Mouse (Mus musculus): Measurements from ENCODE around the gene Fam84a. TPM values are rescaled to one million over a fixed set of nuclear protein-coding genes. Genes with fewer than 3 reads are reported as not detected.

The Fam84a gene
- polyA plus RNA-seq (2015; fragmentation: Nextera tagmentation; extraction: Ambion mirVana), result 2.2 and 2.3 TPM in 2 replicates

DNA sequence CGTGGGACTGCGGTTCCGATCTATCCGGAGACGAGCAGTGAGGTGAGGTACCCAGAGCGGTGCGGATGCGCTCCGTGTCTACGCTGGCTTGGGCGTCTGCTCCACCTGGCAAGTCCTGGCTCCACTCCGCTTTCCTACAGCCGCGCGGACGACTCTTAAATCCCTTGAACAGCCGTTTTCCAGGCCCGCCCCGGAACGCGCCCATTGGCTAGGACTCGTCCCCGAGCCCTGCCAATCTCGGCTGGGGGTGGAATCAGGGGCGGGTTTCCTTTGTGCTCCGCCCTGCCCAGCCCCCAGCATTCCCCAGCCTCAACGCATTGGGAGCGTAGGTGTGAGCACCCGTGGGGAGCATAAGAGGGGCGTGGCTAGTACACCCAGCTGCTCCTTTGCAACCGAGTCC, at the start of gene Fam84a:
Gene Fam84a (minus strand): TSS at position 134 of the 400 bp plus-strand sequence.
- Histone ChIP-seq H3K27ac (replicated peaks) (0 out of 2 replicates have a peak within 1 kb of the TSS, but pooled peaks have one; percentile 24), H3K9me3 (no peaks in the 10 kb centered on the region), H3K4me3 (peak within 1 kb of the TSS; percentile 69), H3K27me3 (replicated peaks) (peaks cover 41% of the 10 kb centered on the region), H3K36me3 (no peaks in the 10 kb centered on the region), H3K4me1 (peaks cover 31% of the 10 kb centered on the region), H3K4me2 (peak within 1 kb of the TSS; percentile 93), H3K9ac (peak within 1 kb of the TSS; percentile 82)
- peak; percentile 88 for ATAC-seq (ENCODE audit: extremely low read depth, insufficient number of reproducible peaks, low FRiP score, low TSS enrichment)
- under 1% methylated on average over 31 of the region's 31 CpGs for WGBS

DNA sequence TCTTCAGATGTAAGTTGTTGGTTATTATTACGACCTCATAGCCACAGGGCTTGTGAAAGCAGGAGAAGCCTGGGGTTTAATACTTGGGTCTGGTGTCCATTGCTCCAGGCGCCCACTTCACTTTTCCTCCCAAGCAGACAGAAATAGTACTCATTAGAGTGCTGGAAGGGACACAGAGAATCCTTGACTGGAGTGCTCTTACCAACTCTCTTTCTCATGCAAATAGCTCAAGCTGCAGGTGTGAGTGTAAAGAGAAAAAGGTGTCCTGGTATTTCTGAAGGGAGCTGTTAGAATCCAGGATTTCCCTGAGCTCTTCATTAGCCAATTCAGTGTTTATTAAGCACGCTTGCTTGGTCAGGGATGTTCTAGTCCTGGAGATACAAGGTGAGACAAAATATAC, 43.6 kb upstream of the Fam84a start:
- no peak for ATAC-seq (ENCODE audit: extremely low read depth, insufficient number of reproducible peaks, low FRiP score, low TSS enrichment)
- no peak overlapping the region for H3K9ac ChIP-seq
- WGBS, result 65% methylated on average over 3 of the region's 3 CpGs

DNA sequence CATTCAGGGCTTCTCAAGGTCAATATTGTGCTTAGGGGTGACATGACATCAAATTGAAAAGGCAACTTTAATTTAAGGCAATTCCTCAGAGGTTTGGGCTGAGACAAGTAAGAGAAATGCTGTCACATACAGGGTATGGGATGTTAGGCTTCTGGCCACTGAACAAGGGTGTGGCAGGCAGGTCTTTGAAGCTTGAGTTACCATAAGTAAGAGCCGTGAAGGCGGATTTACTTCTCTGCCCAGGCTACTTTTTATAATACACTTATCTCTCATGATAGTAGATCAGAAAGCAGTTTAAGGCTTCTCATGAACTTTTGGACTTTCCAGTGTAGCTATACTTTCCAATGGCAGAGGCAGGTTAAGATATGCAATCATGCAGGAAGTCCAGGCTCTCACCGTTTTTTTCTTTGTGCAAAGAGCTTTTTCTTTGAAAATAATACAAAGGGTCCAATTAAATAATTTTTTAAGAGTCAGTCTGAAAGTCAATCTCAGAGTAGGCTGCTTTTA, 34.9 kb upstream of the Fam84a start:
- Histone ChIP-seq H3K36me3 (no peaks in the 10 kb centered on the region), H3K9ac (no peak overlapping the region), H3K9me3 (no peaks in the 10 kb centered on the region), H3K4me2 (no peak overlapping the region), H3K27me3 (replicated peaks) (no peaks in the 10 kb centered on the region), H3K4me1 (no peaks in the 10 kb centered on the region), H3K4me3 (no peak overlapping the region), H3K27ac (replicated peaks) (no peak overlapping the region)
- ATAC-seq (ENCODE audit: extremely low read depth, insufficient number of reproducible peaks, low FRiP score, low TSS enrichment), result no peak
- WGBS, result 75% methylated on average over 3 of the region's 3 CpGs

More for the DNA sequence above, 43.6 kb upstream of the Fam84a start:
- no peak overlapping the region for H3K4me2 ChIP-seq
- no peaks in the 10 kb centered on the region for H3K9me3 ChIP-seq
- H3K27ac ChIP-seq (replicated peaks), result no peak overlapping the region
- H3K27me3 ChIP-seq (replicated peaks), result no peaks in the 10 kb centered on the region
- H3K4me1 ChIP-seq, result no peaks in the 10 kb centered on the region
- H3K36me3 ChIP-seq, result no peaks in the 10 kb centered on the region
- no peak overlapping the region for H3K4me3 ChIP-seq

DNA sequence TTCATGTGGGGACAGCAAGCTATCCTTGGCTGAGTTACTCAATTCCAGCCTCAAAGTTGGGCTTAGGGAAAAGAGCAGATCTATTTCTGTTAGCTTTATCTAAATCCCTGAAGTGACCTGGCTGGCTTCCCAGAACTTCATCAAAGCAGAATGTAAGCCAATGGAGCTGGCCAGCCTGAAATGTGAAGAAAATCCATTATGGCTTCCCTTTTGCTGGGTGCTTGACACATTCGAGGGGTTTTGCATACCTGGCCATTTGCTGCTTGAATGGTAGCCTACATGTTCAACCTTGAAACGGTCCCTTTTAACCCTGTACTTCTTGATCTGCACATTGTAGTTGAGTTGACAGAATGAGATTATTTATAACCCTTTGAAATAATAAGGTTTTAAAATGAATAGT, 13.9 kb upstream of the Fam84a start:
- no peak overlapping the region for H3K9ac ChIP-seq
- H3K36me3 ChIP-seq, result no peaks in the 10 kb centered on the region
- H3K27me3 ChIP-seq (replicated peaks), result no peaks in the 10 kb centered on the region
- no peaks in the 10 kb centered on the region for H3K9me3 ChIP-seq
- WGBS, result 25% methylated on average over 2 of the region's 2 CpGs
- peaks cover 25% of the 10 kb centered on the region for H3K4me1 ChIP-seq
- peak overlapping the region; percentile 70 for H3K27ac ChIP-seq (replicated peaks)
- no peak for ATAC-seq (ENCODE audit: extremely low read depth, insufficient number of reproducible peaks, low FRiP score, low TSS enrichment)
- H3K4me2 ChIP-seq, result no peak overlapping the region
- H3K4me3 ChIP-seq, result no peak overlapping the region

DNA sequence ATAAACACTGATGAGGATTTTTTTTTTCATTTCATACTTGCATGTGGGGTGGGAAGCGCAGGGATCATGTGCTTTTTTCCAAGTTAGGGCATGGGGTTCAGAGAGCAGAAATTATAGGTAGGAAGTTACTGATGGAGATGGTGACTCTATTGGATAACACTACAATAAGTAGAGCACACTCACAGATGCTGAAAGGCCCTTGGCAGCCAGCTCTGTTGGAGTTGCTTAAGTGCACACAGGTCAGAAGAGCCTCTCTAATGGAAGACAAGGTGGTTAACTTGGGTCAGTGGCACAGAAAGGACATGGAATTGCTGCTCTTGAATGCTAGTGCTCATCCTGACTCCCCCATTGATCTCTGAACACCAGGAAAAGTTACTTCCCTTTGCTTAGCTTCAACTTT, 13.1 kb upstream of the Fam84a start:
- H3K4me2 ChIP-seq, result no peak overlapping the region
- no peak for ATAC-seq (ENCODE audit: extremely low read depth, insufficient number of reproducible peaks, low FRiP score, low TSS enrichment)
- H3K36me3 ChIP-seq, result no peaks in the 10 kb centered on the region
- no peaks in the 10 kb centered on the region for H3K27me3 ChIP-seq (replicated peaks)
- WGBS, result 77% methylated on average over 1 of the region's 1 CpGs
- peaks cover 25% of the 10 kb centered on the region for H3K4me1 ChIP-seq
- H3K9ac ChIP-seq, result no peak overlapping the region
- H3K27ac ChIP-seq (replicated peaks), result peak overlapping the region; percentile 70
- no peak overlapping the region for H3K4me3 ChIP-seq
- no peaks in the 10 kb centered on the region for H3K9me3 ChIP-seq

DNA sequence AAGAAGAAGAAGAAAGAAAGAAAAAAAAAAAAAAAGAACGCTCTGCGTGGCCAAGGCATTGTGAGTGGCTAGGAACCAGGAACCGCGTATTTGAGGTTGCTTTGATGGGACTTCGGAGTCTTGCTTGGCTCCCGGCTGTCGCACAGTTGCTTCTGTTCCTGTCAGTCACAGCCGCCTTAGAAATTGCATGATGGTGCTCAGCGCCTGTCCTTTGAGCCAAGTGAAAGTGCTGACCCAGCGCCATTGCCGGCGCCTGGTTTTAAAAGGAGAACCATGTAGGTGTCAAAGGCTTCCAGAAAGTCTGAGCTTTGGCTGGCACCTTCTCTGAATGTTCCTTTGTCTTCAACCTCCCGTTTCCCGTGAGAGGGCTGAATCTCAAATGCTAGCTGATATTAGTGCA, 572 bp upstream of the Fam84a start:
- Histone ChIP-seq H3K36me3 (no peaks in the 10 kb centered on the region), H3K4me1 (peaks cover 31% of the 10 kb centered on the region), H3K9me3 (no peaks in the 10 kb centered on the region), H3K4me3 (peak overlapping the region; percentile 69), H3K27ac (replicated peaks) (0 out of 2 replicates have a peak overlapping the region, but pooled peaks have one; percentile 24), H3K9ac (peak overlapping the region; percentile 74), H3K4me2 (peak overlapping the region; percentile 93), H3K27me3 (replicated peaks) (peaks cover 39% of the 10 kb centered on the region)
- 2% methylated on average over 14 of the region's 14 CpGs for WGBS
- ATAC-seq (ENCODE audit: extremely low read depth, insufficient number of reproducible peaks, low FRiP score, low TSS enrichment), result no peak

DNA sequence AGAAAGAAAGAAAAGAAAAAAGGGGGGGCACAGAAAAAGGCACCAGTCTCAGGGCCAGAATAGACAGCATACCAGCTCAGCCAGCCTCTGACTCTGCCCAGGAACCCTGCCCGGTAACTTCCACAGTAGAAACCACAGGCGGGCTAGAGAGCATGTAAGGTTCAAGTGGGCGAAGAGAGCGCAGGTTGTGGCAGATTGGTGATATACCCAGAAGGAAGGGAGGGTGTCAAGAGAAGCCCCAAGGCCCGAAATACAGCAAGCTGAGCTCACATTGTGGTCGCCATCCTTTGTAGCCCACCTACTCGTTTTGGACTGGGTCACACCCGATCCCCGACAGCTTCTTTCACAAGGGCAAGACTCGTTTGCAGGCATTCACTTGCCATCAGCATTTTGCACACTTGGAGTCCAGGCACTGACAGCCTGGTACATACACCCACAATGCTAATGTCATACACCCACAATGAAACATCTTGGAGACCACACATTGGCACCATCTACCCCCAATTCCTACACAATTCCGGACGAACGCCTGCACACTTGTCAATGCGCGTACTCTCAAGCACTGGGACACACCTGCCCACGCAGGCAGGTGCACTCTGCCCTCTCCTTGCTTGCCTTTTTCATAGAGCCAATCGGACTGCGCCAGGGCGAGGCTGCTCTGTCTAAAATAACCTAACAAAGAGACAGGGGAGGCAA, 770 bp downstream of the Fam84a start:
- Histone ChIP-seq H3K36me3 (no peaks in the 10 kb centered on the region), H3K4me3 (peak overlapping the region; percentile 69), H3K4me2 (peak overlapping the region; percentile 93), H3K4me1 (peaks cover 31% of the 10 kb centered on the region), H3K9me3 (no peaks in the 10 kb centered on the region), H3K27me3 (replicated peaks) (peaks cover 41% of the 10 kb centered on the region), H3K27ac (replicated peaks) (no peak overlapping the region), H3K9ac (peak overlapping the region; percentile 82)
- 6% methylated on average over 19 of the region's 19 CpGs for WGBS
- ATAC-seq (ENCODE audit: extremely low read depth, insufficient number of reproducible peaks, low FRiP score, low TSS enrichment), result no peak

DNA sequence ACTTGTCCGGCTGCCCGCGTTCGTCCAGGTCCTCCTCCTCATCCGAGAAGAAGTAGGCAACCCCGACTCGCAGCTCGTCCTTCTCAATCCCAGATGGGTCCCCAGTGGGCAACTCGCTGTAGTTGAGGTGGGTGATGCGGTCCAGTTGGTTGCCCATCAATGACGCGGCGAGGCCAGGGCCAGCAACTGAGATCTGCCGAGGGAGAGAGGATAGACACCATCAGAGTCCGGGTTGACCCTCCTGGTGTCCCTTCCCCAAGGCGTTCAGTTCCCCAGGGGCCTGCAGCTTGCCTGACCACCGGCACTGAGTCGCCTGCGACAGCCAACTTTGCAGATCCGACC, 1.3 kb downstream of the Fam84a start:
- Histone ChIP-seq H3K4me1 (peaks cover 31% of the 10 kb centered on the region), H3K4me3 (peak overlapping the region; percentile 69), H3K27ac (replicated peaks) (no peak overlapping the region), H3K27me3 (replicated peaks) (peaks cover 41% of the 10 kb centered on the region), H3K4me2 (peak overlapping the region; percentile 93), H3K36me3 (no peaks in the 10 kb centered on the region), H3K9me3 (no peaks in the 10 kb centered on the region), H3K9ac (peak overlapping the region; percentile 82)
- ATAC-seq (ENCODE audit: extremely low read depth, insufficient number of reproducible peaks, low FRiP score, low TSS enrichment), result no peak
- WGBS, result 2% methylated on average over 20 of the region's 20 CpGs

DNA sequence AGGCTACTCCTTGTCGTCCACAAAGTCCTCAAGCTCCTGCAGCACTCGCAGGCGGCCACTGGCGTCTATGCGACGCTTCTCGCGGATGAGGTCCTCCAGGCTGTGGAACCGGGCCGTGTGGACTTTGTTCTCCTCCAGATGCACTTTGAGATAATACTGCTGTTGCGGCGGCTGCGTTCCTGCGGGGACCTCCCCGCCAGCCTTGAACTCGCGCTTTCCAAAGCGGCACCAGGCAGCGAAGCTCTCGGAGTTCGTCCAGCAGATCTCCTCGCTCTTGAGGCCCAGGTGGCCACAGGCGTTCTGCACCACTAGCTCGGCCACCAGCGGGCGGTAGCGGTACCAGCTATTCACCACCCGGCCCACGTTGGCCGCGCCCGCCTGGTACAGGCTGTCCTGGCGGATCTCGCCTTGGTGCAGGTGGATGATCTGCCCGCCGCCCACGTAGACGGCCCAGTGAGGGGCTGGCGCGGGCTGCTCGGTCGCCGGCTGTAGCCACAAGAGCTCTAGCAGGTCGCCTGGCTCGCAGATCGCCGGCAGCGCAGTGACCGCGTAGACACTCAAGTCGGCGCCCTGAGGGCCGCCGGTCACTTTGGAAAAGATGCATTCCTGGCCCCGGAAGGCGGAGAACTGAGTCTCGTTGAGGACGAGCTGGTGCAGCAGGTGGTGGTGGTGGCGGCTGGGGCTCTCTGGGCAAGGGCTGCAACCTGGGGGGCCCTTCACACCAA, 1.8 kb downstream of the Fam84a start:
- Histone ChIP-seq H3K4me3 (peak overlapping the region; percentile 69), H3K27me3 (replicated peaks) (peaks cover 41% of the 10 kb centered on the region), H3K9ac (peak overlapping the region; percentile 82), H3K4me2 (peak overlapping the region; percentile 93), H3K9me3 (no peaks in the 10 kb centered on the region), H3K27ac (replicated peaks) (no peak overlapping the region), H3K4me1 (peaks cover 31% of the 10 kb centered on the region), H3K36me3 (no peaks in the 10 kb centered on the region)
- ATAC-seq (ENCODE audit: extremely low read depth, insufficient number of reproducible peaks, low FRiP score, low TSS enrichment), result no peak
- WGBS, result under 1% methylated on average over 59 of the region's 59 CpGs

DNA sequence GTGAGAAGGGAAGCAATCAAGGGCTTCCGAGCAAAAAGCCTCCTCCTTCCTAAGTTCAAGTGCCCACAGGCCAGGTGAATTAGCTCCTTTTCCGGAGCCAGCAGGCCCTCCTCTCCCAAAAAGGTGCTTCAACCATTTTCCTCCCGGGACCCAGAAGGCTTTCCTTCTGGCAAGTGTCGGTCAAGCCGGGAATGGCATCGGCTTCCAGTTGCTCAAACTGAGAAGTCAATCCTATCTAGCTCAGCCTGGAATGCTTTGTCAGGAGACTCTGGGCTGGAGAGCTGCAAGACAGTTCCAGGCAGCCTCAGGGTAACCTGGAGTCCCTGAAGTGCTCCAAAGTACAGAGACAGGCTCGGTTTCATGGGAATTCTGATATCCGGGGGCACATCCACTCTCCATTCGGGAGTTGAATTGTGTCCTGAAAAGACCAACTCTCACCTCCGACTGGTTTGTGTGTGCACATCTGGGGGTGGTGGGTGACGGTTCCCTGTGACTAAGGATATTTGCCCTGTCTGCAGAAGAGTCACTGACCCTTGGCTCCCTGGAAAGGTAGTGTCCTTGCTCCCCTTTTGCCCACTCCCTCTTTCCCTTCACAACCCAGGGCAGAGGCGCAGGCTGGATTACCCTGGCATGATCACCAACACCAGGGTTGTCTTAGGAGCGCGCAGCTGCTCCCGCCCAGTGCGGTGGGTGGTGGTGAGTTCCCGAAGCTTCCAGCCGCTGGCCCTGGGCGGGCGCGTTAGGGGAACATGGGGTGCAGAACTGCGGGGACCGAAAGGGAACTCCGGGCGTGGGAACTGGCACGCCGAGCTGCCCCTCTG, 2.6 kb downstream of the Fam84a start:
- no peaks in the 10 kb centered on the region for H3K9me3 ChIP-seq
- WGBS, result 7% methylated on average over 27 of the region's 27 CpGs

DNA sequence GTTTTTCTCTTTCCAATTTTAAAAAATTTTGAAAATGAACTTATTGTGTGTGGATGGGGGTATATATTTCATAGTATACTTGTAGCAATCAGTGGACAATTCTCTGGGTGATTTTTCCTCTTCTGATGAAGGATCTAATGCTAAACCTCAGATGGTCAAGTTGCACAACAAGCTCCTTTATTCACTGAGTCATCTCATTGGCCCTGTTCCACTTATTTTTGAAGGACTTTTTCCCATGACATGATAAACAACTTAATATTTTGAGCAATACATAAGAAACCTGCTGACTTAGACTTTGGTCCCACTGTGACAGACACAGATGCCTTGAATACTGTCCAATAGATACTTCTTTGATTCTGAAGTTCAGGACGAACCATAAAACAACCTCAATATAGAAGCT, 14.8 kb downstream of the Fam84a start:
- no peaks in the 10 kb centered on the region for H3K36me3 ChIP-seq
- ATAC-seq (ENCODE audit: extremely low read depth, insufficient number of reproducible peaks, low FRiP score, low TSS enrichment), result no peak
- no peak overlapping the region for H3K27ac ChIP-seq (replicated peaks)
- WGBS, result 79% methylated on average over 1 of the region's 1 CpGs
- H3K9me3 ChIP-seq, result no peaks in the 10 kb centered on the region
- H3K27me3 ChIP-seq (replicated peaks), result no peaks in the 10 kb centered on the region
- H3K4me2 ChIP-seq, result no peak overlapping the region
- H3K9ac ChIP-seq, result no peak overlapping the region
- no peak overlapping the region for H3K4me3 ChIP-seq
- H3K4me1 ChIP-seq, result no peaks in the 10 kb centered on the region

More for the DNA sequence above, 2.6 kb downstream of the Fam84a start:
- no peak overlapping the region for H3K27ac ChIP-seq (replicated peaks)
- peak overlapping the region; percentile 82 for H3K9ac ChIP-seq
- H3K4me1 ChIP-seq, result peaks cover 31% of the 10 kb centered on the region
- H3K4me3 ChIP-seq, result peak overlapping the region; percentile 69
- H3K36me3 ChIP-seq, result no peaks in the 10 kb centered on the region
- peaks cover 41% of the 10 kb centered on the region for H3K27me3 ChIP-seq (replicated peaks)
- ATAC-seq (ENCODE audit: extremely low read depth, insufficient number of reproducible peaks, low FRiP score, low TSS enrichment), result no peak
- peak overlapping the region; percentile 93 for H3K4me2 ChIP-seq

Measured in heart, embryonic 13.5 days (tissue).